Mouse (Mus musculus): Measurements from ENCODE around the gene Gstcd.

- TF ChIP-seq GATA1 (IDR thresholded peaks at IDR 0.05; ENCODE audit: low read length) (no peak), TAL1 (IDR thresholded peaks at IDR 0.05; ENCODE audit: low read length) (no peak)
These were observed 141.3 kb downstream of the Gstcd start for GRCm38 (mm10) chr3:132950529-132950880.

Data from erythroblast, embryonic 14.5 days (primary cell).